Mouse (Mus musculus): ENCODE measurements around the gene Nsmf.
A peak's percentile ranks its signal among the peaks of the same experiment; 100 is the strongest.

Nsmf gene

GRCm38 (mm10) chr2:25085571-25085970 is 31.4 kb downstream of the Nsmf start:
- no peak for DNase-seq (ENCODE audit: low spot score in 2 of 2)

DNA sequence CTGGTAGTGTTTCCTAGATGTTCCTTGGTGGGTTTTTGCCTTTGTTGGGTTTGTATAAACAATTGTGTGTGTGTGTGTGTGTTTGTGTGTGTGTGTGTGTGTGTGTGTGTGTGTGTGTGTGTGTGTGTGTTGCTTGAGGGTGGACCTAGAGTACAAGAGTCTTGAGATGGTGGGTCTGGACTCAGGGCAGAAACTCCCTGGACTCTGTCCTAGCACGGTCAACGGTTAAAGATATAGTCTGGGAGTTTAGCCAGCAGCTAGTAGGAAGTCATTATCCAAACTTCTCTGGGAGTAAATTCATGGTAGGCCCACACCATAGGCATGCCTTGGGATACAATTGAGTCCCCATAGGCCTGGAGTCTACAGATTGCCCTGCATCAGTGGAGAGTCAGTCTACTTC is 33.7 kb downstream of the Nsmf start:
- DNase-seq (ENCODE audit: low spot score in 2 of 2), result no peak

DNA sequence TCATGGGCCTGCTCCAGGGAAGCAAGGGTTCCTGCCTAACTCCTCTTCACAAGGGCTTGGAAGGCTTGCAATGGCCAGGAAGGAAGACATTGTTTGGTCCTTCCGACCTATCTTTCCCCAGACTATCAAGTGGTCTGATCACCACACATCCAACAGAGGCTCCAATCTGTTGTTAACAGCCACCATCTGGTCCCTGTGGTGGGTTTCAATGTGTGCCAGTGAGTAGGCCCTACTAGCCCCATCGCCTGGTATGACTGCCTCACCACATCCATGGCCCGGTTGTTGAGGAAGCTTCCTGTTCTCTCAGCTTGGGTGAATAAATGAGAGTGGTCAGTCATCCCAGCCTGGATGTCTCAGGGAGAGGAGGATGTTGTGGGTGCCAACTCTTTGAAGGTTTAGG is 34.5 kb downstream of the Nsmf start:
- DNase-seq (ENCODE audit: low spot score in 2 of 2), result no peak

DNA sequence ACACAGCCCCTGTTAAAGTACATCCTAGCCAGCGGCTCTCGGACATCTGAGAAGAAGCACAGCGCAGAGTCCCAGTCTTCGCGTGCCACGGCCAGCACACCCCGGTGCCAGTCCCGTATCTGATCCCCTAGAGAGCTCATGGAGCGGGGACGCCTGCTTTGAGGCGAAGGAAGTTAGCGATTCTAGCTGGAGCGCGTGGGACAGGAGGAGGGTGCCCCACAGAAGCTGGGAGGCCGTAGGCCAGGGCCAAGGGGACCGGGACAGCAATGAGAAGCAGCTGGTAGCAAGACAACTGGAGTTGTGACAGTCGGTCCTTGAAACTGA is 40.6 kb downstream of the Nsmf start:
- DNase-seq (ENCODE audit: low spot score in 2 of 2), result no peak

DNA sequence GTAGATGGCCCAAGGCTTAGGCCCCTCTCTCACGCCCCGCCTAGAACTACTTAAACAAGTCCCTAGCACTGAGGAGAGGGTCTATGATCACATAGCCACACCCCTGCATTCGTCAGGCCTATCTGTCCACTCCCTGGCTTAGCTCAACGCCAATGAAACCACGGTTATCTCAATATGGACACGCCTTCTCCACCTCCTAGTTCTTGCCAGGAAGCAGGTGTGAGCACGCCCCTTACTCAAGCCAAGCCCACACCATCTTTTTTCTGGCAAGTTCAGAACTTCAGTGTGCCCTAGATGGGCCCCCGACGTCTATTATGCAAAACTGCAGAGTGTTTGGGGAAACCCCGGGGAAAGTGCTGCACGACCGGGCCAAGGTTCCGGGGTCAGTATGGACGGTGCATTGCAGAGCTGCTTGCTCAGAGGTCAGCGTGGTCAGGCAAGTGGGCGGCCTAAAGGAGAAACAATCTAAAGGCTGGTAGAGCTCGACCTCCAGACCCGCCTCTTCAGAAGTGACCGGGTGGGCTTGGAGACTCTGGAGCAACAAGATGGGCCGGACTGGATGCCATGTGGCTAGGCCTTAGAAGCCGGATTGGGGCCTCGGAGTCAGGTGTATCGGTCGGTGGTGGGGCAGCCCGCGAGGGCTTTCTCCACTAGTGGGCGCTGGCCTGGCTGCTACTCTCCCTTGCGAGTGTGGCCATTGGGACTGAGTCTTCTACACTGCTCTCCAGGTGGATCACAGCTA is 41.1 kb downstream of the Nsmf start, which contains the start of gene Noxa1:
Gene Noxa1, minus strand, starts transcription at position 41 of the 742 bp plus-strand sequence.
- no peak for DNase-seq (ENCODE audit: low spot score in 2 of 2)

GRCm38 (mm10) chr2:25098005-25098615 is 44.0 kb downstream of the Nsmf start:
- no peak for DNase-seq (ENCODE audit: low spot score in 2 of 2)

DNA sequence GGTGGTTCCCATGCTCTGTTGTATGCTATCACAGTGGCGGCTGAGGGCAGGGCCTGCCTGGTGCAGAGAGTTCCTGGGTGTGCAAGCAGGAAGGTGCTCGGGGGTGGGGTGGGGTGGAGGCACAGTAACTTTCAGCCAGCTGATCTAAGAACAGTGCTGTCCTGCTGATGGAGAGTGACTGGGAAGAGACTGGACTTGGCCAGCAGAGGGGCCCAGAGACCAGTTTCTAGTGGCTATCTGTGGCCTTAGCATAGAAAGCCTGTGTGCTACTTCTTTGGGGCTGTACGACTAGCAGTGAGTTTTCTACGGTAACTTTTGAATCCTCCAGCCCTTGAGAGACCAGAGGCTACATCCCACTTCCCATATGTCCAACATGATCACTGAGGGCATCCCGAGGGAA is 44.8 kb downstream of the Nsmf start:
- no peak for DNase-seq (ENCODE audit: low spot score in 2 of 2)

- DNase-seq (ENCODE audit: low spot score in 2 of 2), result no peak
Observed at GRCm38 (mm10) chr2:25099703-25100102, 45.5 kb downstream of the Nsmf start.

DNA sequence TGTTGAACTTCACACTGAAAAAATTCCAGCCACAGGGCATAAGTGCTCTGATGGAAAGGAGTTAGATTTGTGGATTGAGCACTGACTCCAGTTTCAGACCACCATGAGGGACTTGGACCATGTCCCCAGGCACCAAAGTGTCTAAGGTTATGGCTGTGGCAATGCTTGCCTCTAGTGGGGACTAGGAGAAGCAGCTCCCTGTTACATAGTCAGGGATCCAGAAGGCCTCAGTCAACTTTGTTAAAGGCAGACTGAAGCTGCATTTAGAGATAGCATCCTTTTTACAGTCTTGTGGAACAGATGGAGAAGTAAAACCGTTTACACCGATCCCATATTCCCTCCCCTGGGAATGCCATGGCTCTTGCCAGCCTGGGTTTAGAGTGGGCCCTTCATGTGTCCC is 50.0 kb downstream of the Nsmf start:
- DNase-seq (ENCODE audit: low spot score in 2 of 2), result no peak

GRCm38 (mm10) chr2:25106045-25106444 is 51.9 kb downstream of the Nsmf start:
- no peak for DNase-seq (ENCODE audit: low spot score in 2 of 2)

GRCm38 (mm10) chr2:25109487-25109886 is 55.3 kb downstream of the Nsmf start:
- no peak for DNase-seq (ENCODE audit: low spot score in 2 of 2)

GRCm38 (mm10) chr2:25110505-25111183 is 56.5 kb downstream of the Nsmf start:
- DNase-seq (ENCODE audit: low spot score in 2 of 2), result no peak

- DNase-seq (ENCODE audit: low spot score in 2 of 2), result peak in 1 of 2 experiments; percentile 28
Observed at GRCm38 (mm10) chr2:25111184-25111791, 57.1 kb downstream of the Nsmf start.
